Mouse (Mus musculus): ENCODE results near the gene BC049352.

Gene BC049352

DNA sequence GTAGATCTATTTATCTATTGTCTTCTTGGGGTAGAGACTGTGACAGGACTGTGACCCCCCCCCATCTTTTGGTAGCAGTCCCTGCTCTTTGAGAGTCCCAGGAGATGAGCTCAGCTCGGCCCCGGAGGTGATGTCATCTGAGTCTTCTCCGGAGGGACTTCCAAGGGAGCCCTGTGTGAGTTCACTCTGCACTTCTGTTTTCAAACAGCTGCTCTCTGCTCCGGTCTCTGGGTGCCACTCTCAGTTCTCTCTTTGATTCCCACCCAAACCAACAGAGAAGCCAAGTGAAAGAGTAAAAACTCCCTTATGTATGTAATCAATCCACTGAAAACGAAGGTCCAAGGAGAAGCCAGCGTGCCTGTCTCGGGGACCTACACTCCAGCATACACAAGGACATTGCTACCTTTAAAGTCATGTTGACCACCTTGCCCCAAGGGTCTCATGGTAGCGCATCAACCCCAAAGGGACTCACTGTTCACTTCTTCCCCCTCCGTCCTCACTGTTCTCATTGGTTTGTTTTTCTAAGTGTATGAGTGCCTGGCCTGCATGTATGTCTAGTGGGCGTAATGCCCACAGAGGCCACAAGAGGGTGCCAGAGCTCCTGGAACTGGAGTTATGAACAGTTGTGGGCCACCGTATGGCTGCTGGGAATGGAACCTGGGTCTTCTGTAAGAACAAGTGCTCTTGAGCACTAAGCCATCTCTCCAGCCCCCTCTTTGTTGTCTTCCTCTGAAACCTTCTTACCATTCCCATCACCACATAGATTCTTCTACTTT lies 117.6 kb downstream of the BC049352 start:
- no peak for DNase-seq (ENCODE audit: low spot score in 2 of 2)

All from right cerebral cortex, adult 2 months (tissue).